Mouse (Mus musculus): ENCODE measurements around the gene Kntc1.

- TF ChIP-seq FLI1 (IDR thresholded peaks at IDR 0.05; ENCODE audit: low read length) (no peak), GATA1 (IDR thresholded peaks at IDR 0.05; ENCODE audit: borderline replicate concordance, low read length) (no peak)
Observed at GRCm38 (mm10) chr5:123806334-123806733, 56.8 kb downstream of the Kntc1 start.
